Mouse (Mus musculus) ovary, postnatal 36 days (tissue): ENCODE data around the gene Smug1.

Experiments used
- DNase-seq: peaks from one replicate; pipeline ENCODE4 v3.0.0; 2022; ENCODE audit warnings: low spot score, mixed read lengths

Gene Smug1

GRCm38 (mm10) chr15:103167042-103167615 lies at the start of gene Smug1:
TSS of gene Smug1 (minus strand) at chr15:103167092.
- no peak for DNase-seq

- DNase-seq, result no peak
Measured at GRCm38 (mm10) chr15:103216052-103216451, 49.2 kb upstream of the Smug1 start.

- peak; percentile 86 for DNase-seq
Measured at GRCm38 (mm10) chr15:103214971-103215907, 48.3 kb upstream of the Smug1 start.

DNA sequence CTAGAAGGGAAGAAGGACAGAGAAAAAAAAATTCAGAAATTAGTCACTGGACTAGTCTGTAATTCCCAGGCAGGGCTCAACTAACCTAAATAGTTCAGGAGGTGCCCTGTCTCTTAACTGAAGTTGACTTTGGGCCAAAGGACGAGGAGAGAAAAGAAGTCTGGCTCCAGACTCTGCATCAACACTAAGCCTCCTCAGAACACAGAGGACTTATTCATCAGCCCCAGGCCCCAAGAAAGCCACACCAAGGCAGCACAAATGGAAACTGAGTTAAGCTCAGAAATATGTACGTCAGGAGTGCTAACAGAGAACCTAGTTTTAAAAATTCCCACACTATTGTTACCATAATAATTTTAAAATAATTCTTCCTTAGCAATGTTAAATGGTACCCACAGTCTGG lies 47.3 kb upstream of the Smug1 start:
- DNase-seq, result no peak

- DNase-seq, result no peak
Measured at GRCm38 (mm10) chr15:103205156-103205555, 38.3 kb upstream of the Smug1 start.

GRCm38 (mm10) chr15:103202088-103202793 lies 35.3 kb upstream of the Smug1 start:
- no peak for DNase-seq

GRCm38 (mm10) chr15:103197785-103198184 lies 30.9 kb upstream of the Smug1 start:
- no peak for DNase-seq

- no peak for DNase-seq
Measured at GRCm38 (mm10) chr15:103196835-103197234, 29.9 kb upstream of the Smug1 start.

DNA sequence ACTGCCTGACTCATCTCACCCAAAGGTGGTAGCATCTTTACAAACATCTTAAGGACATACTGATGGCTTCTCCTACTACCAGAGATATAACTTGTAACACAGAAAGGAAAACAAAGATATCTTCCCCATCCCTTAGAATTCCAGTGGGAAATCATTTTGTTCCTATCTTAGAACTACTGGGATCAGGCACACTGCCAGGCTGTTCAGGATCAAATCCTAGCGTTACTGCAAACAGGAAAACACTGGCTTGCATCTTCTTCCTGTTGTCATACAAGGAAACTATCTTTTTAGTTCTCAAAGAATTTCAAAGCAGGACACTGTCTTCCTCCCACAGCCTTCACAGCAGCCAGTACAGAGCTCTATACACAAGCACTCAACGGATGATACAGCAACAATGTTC lies 26.7 kb upstream of the Smug1 start:
- DNase-seq, result peak; percentile 2

GRCm38 (mm10) chr15:103190531-103191462 lies 23.9 kb upstream of the Smug1 start:
- DNase-seq, result no peak

- DNase-seq, result no peak
Measured at GRCm38 (mm10) chr15:103190083-103190482, 23.2 kb upstream of the Smug1 start.

DNA sequence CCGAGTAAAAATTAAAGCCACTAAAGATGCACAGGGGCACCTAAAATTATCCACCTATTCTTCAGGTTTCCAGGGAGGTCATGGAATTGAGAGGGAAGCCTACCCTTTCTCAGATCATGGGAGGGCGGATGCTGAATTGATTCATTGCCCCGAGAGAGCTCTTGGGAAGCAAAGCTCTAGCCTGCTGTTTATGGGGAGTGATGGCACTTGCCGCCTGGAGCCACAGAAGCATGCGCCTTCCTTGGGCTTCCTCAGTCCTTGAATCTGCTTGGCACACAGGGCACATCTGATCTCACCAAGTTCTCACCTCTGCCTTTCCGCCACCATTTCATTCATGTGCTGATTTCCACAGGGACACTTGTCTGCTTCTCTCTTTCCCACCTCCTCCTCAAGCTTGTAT lies 20.9 kb upstream of the Smug1 start:
- no peak for DNase-seq

- DNase-seq, result peak; percentile 57
Measured at GRCm38 (mm10) chr15:103185462-103186198, 18.7 kb upstream of the Smug1 start.

DNA sequence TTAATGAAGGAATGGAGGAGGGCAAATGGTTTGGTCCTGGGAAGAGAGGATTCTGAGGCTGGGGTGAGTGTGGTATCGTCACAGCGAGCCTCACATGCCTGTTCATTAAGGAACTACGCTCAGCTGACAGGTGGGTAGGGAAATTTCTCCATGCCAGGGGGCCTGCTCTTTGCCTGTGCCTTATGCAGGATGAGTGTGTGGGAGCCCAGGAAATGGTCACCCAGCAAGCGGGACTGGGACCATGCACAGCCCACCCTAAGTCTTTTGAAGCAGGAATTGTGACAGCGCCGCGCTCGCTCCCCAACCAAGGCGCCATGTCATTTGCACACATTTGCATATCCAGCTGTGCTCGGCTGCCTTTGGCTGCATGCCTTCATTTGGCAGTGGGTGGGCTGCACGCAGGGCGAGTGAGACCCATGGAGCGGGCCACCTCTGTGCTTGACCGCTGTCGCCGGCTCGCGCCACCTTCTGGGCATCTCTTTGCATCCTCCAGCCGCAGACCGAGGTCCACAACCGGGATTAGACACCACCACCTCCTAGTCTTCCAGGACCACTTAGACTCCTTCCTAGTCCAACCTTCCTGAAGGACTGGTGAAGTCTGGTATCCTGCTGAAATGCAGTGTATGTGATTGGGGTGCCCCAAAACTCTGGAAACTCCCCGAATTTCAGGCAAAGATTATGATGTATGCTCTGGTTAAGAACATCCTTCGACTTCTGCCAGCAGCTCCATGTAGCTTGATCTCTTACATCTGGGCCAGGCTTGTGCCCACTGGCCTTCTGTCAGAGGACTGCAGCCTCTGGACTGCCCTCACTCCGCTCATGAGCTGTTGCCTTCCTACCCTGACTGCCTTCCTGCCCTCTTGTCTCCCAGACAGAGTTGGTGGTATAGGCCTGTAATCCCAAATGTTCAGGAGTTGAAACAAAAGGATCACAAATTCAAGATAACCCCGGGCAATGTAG lies 17.0 kb upstream of the Smug1 start:
- DNase-seq, result no peak

DNA sequence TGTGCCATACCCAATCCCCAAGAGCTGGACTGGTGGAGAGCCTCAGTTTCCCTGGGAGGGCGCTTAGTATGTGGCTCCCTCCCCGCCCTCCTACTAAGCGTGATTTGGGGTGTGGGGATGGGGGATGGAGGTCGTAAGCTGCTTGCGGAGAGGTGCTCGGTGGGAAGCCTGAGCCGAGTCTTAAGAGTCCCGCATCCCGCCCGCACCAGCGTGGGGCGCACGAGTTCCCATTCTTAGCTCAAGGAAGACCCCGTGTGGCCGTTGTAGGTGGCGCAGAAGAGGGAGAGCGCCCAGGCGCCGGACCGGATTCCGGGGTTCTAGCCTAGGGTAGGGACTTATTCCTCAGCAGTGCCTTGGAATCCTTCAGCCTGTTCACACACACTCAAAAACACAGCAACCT lies 16.2 kb upstream of the Smug1 start:
- DNase-seq, result peak; percentile 69

DNA sequence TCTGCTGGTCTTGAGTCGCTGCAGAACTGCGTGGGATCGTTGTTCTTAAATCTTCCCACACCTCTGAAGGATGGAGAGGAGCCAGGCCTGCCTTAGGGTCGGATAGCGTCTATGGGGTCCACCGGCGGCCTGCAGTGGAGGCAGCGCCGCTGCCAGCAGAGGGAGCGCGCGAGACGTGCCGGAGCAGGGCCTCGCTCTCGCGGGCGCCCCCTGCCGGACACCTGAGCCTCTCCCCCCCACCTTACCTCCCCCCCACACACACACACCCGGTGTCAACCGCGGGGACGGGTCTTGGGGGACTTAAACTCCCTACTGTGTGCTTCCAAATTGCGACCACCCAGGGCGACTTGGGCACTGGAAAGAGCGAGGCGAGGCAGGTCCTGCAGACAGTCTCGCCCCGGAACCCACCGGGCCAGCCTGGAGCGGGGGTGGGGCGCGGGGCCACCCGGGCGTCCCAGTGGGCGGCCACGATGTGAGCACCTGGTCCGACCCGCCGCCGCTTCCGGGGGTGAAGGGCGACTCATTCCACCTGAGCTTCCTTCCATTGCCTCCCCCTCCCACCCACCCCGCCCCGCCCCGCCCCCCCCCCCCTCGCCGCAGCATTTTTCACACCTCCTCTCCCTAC lies 15.4 kb upstream of the Smug1 start:
- DNase-seq, result peak; percentile 85

- no peak for DNase-seq
Measured at GRCm38 (mm10) chr15:103180406-103180805, 13.5 kb upstream of the Smug1 start.

GRCm38 (mm10) chr15:103178767-103179166 lies 11.9 kb upstream of the Smug1 start:
- no peak for DNase-seq

DNA sequence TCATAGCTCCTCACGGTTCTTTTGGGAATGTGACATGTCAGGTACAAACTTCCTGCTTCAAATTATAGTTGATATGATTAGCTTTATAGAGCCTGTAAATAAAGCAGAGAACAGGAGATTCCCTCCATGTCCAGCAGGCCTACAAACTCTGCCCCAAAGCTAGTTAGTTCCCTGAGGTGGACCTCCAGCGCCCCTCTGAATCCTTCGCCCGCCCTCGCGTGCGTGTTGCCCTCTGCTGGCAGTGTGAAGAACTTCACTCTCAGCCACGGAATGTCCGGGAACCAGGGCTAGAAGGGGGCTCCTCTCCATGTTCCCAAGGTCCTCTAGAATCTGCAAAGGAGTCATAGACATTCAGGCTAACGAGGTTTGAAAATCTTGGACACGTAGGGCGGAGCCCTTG lies 11.2 kb upstream of the Smug1 start:
- no peak for DNase-seq
